Mouse (Mus musculus) lung, adult 2 months (tissue): ENCODE measurements around the gene Gm21992. TPM values are rescaled to one million over a fixed set of nuclear protein-coding genes. Genes with fewer than 3 reads are reported as not detected.
A peak's percentile ranks its signal among the peaks of the same experiment; 100 is the strongest.

Experiments
- DNase-seq: peaks from one replicate; pipeline ENCODE4 v3.0.0; 2022
- H3K4me1 ChIP-seq: fragments of 200-500 bp; 2 replicates; pipeline ENCODE4 v1.6.1; 2011; ENCODE audit warnings: low read length; ENCODE audit not compliant: control insufficient read depth, insufficient read depth
- H3K4me3 ChIP-seq: fragments of 200-500 bp; replicated peaks from 2 replicates; pipeline ENCODE3; 2011; ENCODE audit warnings: low read depth, mild to moderate bottlenecking, control low read depth, low read length; ENCODE audit errors: extremely low read depth
- CTCF ChIP-seq: fragments of 200-500 bp; IDR thresholded peaks from 2 replicates; pipeline ENCODE4 v1.5.1; 2011; ENCODE audit warnings: mild to moderate bottlenecking, low read length, control low read depth; ENCODE audit not compliant: insufficient read depth
- POLR2A ChIP-seq: fragments of 200-500 bp; IDR thresholded peaks from 2 replicates; pipeline ENCODE4 v1.6.1; 2011; ENCODE audit warnings: low read depth, mild to moderate bottlenecking, control low read depth, low read length, borderline replicate concordance; ENCODE audit errors: extremely low read depth
- WGBS: fragments of 180-500 bp; shearing (Covaris S2); methylation state at CpG from one replicate; pipeline ENCODE4 v1.1.7; 2018; 5-methylcytosine and 5-hydroxymethylcytosine counted together
- polyA plus RNA-seq: library from polyadenylated mRNA; depleted of rRNA; stranded (reverse); fragments of >200 nt; gene quantifications from 2 replicates; pipeline ENCODE4 v1.2.3, GENCODE M21; 2012; rRNA removed

Gm21992 gene
- 7.6 and 13.5 TPM in 2 replicates for polyA plus RNA-seq

DNA sequence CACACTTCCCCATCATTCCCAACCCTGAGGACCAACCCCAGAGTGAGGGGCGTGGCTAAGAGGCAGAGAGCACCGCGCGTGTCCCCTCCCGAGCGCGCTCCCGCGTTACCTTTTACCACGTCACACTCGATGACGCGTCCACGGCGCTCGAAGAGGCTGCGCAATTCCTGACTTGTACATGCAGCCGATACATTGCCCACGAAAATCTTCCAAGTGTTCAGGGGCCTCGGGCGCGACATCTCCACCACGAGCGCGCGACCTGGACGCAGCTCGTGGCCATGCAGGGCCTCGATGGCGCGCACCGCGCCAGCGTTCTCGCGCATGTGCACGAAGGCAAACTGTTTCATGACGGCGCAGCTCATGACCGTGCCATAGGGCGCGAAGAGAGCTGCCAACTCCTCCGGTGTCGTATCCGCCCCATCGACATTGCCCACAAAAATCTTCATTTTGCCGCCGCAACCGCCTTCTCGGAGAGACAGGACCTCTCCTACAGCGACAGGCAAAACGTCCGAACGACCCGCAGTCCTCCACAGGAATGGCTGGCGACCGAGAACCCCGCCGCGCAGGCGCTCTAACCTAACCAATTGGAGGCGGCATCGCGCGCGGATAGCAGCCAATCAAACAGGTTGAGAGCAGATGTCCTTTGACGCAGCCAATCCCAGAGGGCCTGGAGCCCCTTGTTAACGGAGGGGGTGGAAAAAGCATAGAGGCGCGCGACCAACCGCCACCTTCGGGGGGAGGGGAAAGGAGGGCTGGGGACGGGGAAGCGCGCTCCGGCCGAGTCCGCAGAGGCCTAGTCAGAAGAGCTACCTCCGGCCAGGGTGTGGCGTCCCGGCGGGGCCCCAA is at the start of gene Gm21992, which contains the start of gene Rbm14:
Gene Gm21992, minus strand, starts transcription at position 550 of the 846 bp plus-strand sequence.
Gene Rbm14, minus strand, starts transcription at position 572 of the 846 bp plus-strand sequence.
- TF ChIP-seq CTCF (no peak), POLR2A (peak; percentile 96)
- under 1% methylated on average over 83 of the region's 83 CpGs for WGBS
- peak; percentile 95 for DNase-seq
- peak within 1 kb of the TSS; percentile 86 for H3K4me3 ChIP-seq
- peaks cover 5% of the 10 kb centered on the region for H3K4me1 ChIP-seq

GRCm38 (mm10) chr19:4859081-4859480 is 47.7 kb upstream of the Gm21992 start:
- no peak overlapping the region for H3K4me3 ChIP-seq
- DNase-seq = no peak
- no peak for TF ChIP-seq POLR2A
- no peak for TF ChIP-seq CTCF
- H3K4me1 ChIP-seq = no peaks in the 10 kb centered on the region
- WGBS = 57% methylated on average over 6 of the region's 6 CpGs

- 80% methylated on average over 4 of the region's 4 CpGs for WGBS
- Histone ChIP-seq H3K4me1 (no peaks in the 10 kb centered on the region), H3K4me3 (no peak overlapping the region)
- TF ChIP-seq POLR2A (no peak), CTCF (no peak)
- no peak for DNase-seq
Measured at GRCm38 (mm10) chr19:4855951-4856350, 44.5 kb upstream of the Gm21992 start.

GRCm38 (mm10) chr19:4855470-4855820 is 44.0 kb upstream of the Gm21992 start:
- H3K4me1 ChIP-seq = no peaks in the 10 kb centered on the region
- WGBS = 5% methylated on average over 14 of the region's 14 CpGs
- TF ChIP-seq POLR2A (no peak), CTCF (no peak)
- DNase-seq = no peak
- peak overlapping the region; percentile 79 for H3K4me3 ChIP-seq

GRCm38 (mm10) chr19:4854552-4855469 is 43.4 kb upstream of the Gm21992 start, which contains the start of gene Ctsf:
TSS of gene Ctsf (plus strand) at chr19:4855130.
- DNase-seq = peak; percentile 72
- peak within 1 kb of the TSS; percentile 79 for H3K4me3 ChIP-seq
- H3K4me1 ChIP-seq = no peaks in the 10 kb centered on the region
- peak; percentile 68; the same call in 1 of the 2 replicates for TF ChIP-seq POLR2A
- TF ChIP-seq CTCF = no peak
- WGBS = 3% methylated on average over 45 of the region's 45 CpGs

DNA sequence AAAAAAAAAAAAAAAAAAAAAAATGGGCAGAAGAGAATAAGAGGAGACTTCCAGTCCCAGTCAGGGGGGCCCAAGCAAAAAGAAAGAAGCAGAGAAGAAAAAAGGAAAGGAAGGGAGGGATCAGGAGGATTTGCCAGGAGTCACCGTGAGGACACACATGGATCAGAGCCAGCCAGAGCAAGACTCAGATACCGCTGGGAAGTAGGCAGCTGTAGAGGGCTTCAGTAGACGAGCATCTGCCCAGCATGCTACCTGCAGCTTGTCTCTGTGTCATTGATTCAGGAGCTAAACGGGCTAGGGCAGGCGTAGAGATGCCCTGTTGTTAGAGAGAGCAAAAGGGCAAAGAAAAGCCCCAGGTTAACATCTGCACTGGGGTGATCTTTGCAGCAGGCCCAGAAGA is 38.9 kb upstream of the Gm21992 start:
- H3K4me3 ChIP-seq = no peak overlapping the region
- H3K4me1 ChIP-seq = no peaks in the 10 kb centered on the region
- 42% methylated on average over 5 of the region's 5 CpGs for WGBS
- DNase-seq = no peak
- TF ChIP-seq POLR2A (no peak), CTCF (no peak)

DNA sequence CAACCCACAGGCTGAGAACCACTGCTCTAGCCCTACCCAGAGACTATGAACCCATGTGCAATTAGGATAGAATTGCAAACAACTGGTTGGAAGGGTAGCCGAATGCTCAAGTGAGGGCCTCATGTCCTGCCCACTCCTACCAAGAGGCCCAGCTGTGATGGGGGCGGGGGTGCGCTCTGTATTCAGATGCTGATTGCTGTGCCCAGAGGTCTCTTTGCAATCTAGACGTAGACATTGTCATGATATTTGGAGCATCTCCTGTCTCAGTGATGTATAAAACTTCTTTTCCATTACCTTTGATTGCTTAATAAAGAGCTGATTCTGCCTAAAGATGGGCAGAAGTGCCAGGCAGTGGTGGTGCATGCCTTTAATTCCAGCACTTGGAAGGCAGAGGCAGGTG is 38.4 kb upstream of the Gm21992 start:
- TF ChIP-seq POLR2A (no peak), CTCF (no peak)
- DNase-seq = no peak
- H3K4me1 ChIP-seq = no peaks in the 10 kb centered on the region
- H3K4me3 ChIP-seq = no peak overlapping the region
- WGBS = 58% methylated on average over 4 of the region's 4 CpGs

DNA sequence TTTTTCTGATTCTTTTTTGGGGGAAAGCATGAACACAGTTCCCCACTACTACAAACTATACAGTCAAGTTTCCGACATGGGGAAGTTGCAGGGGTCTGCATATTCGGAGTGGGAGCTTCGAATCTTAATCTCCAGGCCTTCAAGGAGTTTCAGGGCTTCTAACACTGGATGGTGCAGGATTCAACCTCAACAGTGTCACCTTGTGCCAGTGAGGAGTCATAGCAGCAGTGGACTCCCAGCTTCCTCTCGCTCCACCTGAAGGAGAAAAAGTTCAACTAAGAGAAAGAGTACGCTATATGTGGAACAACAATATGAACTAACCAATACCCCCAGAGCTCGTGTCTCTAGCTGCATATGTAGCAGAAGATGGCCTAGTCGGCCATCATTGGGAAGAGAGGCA is 36.1 kb upstream of the Gm21992 start:
- no peaks in the 10 kb centered on the region for H3K4me1 ChIP-seq
- H3K4me3 ChIP-seq = no peak overlapping the region
- TF ChIP-seq POLR2A (no peak), CTCF (peak; percentile 77)
- DNase-seq = no peak
- WGBS = 20% methylated on average over 7 of the region's 7 CpGs

- H3K4me3 ChIP-seq = no peak overlapping the region
- no peak for TF ChIP-seq POLR2A
- no peak for TF ChIP-seq CTCF
- WGBS = 46% methylated on average over 2 of the region's 2 CpGs
- H3K4me1 ChIP-seq = no peaks in the 10 kb centered on the region
- DNase-seq = no peak
Measured at GRCm38 (mm10) chr19:4845846-4846245, 34.4 kb upstream of the Gm21992 start.

DNA sequence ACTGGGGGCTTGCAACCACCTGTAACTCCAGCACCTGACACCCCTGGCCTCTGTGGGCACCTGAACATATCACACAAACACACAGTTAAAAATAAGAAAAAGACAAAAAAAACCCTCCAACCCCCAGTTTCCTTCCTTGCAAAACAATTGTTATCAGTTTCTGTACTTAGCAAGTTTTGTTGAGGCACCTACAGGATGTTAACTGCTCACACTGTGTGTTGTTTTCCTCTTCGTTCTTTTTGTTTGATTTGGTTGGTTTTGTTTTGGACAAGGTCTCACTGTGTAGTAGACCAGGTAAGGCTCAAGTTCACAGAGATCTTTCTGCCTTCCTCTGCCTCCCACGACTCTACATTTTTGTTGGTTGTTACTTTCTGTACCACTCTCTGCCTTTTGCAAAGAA is 31.2 kb upstream of the Gm21992 start:
- Histone ChIP-seq H3K4me3 (no peak overlapping the region), H3K4me1 (no peaks in the 10 kb centered on the region)
- no peak for TF ChIP-seq POLR2A
- no peak for TF ChIP-seq CTCF
- no peak for DNase-seq
- 44% methylated on average over 2 of the region's 2 CpGs for WGBS
